Mouse (Mus musculus): ENCODE data around the gene Olfr8. TPM values are rescaled to one million over a fixed set of nuclear protein-coding genes. Genes with fewer than 3 reads are reported as not detected.
"Not testable (repeated sequence)": the region's sequence is repeated elsewhere in the genome, so short reads cannot be mapped to it uniquely, and the experiment has no call there.

Gene Olfr8
- not detected in 2 replicates for polyA plus RNA-seq (2016; fragmentation: Nextera tagmentation; extraction: Ambion mirVana)

GRCm38 (mm10) chr10:78950336-78950735, at the start of gene Olfr8:
Gene Olfr8, plus strand, starts transcription at chr10:78950636.
- H3K36me3 ChIP-seq; H3K27ac ChIP-seq; H3K4me2 ChIP-seq; H3K9ac ChIP-seq; H3K27me3 ChIP-seq (replicated peaks); H3K4me3 ChIP-seq; H3K4me1 ChIP-seq; ATAC-seq; H3K9me3 ChIP-seq (replicated peaks): not testable (repeated sequence)
- WGBS (ENCODE audit: insufficient replicate concordance) = 78% methylated on average over 1 of the region's 1 CpGs

GRCm38 (mm10) chr10:78912871-78913270, 37.6 kb upstream of the Olfr8 start, which contains the start of gene Olfr1354:
Gene Olfr1354, plus strand, starts transcription at chr10:78913171.
- H3K27me3 ChIP-seq (replicated peaks) = not testable (repeated sequence)

GRCm38 (mm10) chr10:78963009-78963408, 12.6 kb downstream of the Olfr8 start, which contains the start of gene Olfr1353:
Gene Olfr1353, plus strand, starts transcription at chr10:78963309.
- not testable (repeated sequence) for H3K36me3 ChIP-seq; ATAC-seq; H3K27me3 ChIP-seq (replicated peaks); H3K27ac ChIP-seq; H3K4me3 ChIP-seq; H3K9ac ChIP-seq; H3K4me2 ChIP-seq; H3K9me3 ChIP-seq (replicated peaks); H3K4me1 ChIP-seq

More at GRCm38 (mm10) chr10:78912871-78913270, 37.6 kb upstream of the Olfr8 start, which contains the start of gene Olfr1354:
- H3K36me3 ChIP-seq; H3K4me2 ChIP-seq; ATAC-seq; H3K9me3 ChIP-seq (replicated peaks); H3K4me3 ChIP-seq; H3K4me1 ChIP-seq; H3K9ac ChIP-seq; H3K27ac ChIP-seq: not testable (repeated sequence)
- WGBS (ENCODE audit: insufficient replicate concordance) = 58% methylated on average over 1 of the region's 1 CpGs

- Histone ChIP-seq H3K36me3 (no peaks in the 10 kb centered on the region), H3K27ac (no peak within 1 kb of the TSS), H3K4me2 (no peak within 1 kb of the TSS), H3K27me3 (replicated peaks) (no peaks in the 10 kb centered on the region), H3K4me3 (no peak within 1 kb of the TSS), H3K4me1 (no peaks in the 10 kb centered on the region), H3K9me3 (replicated peaks) (no peaks in the 10 kb centered on the region), H3K9ac (no peak within 1 kb of the TSS)
- ATAC-seq = no peak
Measured at GRCm38 (mm10) chr10:78980750-78981149, 30.3 kb downstream of the Olfr8 start, which contains the start of gene Olfr1352. Gene Olfr1352, plus strand, starts transcription at chr10:78981050.

Other genes starting within 250 kb of the Olfr8 start
- gene Casp14, start 232.3 kb upstream of the Olfr8 start, polyA plus RNA-seq (2016; fragmentation: Nextera tagmentation; extraction: Ambion mirVana) = not detected in 2 replicates
- gene Ccdc105, start 197.6 kb upstream of the Olfr8 start, polyA plus RNA-seq (2016; fragmentation: Nextera tagmentation; extraction: Ambion mirVana) = not detected in 2 replicates
- gene Slc1a6, start 170.1 kb upstream of the Olfr8 start, polyA plus RNA-seq (2016; fragmentation: Nextera tagmentation; extraction: Ambion mirVana) = 0.61 and 0.78 TPM in 2 replicates
- not detected in 2 replicates for gene Olfr1356, start 98.5 kb upstream of the Olfr8 start, polyA plus RNA-seq (2016; fragmentation: Nextera tagmentation; extraction: Ambion mirVana)
- not detected in 2 replicates for gene Olfr1355, start 75.1 kb upstream of the Olfr8 start, polyA plus RNA-seq (2016; fragmentation: Nextera tagmentation; extraction: Ambion mirVana)
- not detected in 2 replicates for gene Olfr1354, start 37.5 kb upstream of the Olfr8 start, polyA plus RNA-seq (2016; fragmentation: Nextera tagmentation; extraction: Ambion mirVana)
- gene Olfr1353, start 12.7 kb downstream of the Olfr8 start, polyA plus RNA-seq (2016; fragmentation: Nextera tagmentation; extraction: Ambion mirVana) = not detected in 2 replicates
- gene Olfr1352, start 30.4 kb downstream of the Olfr8 start, polyA plus RNA-seq (2016; fragmentation: Nextera tagmentation; extraction: Ambion mirVana) = not detected in 2 replicates
- not detected in 2 replicates for gene Olfr1351, start 61.8 kb downstream of the Olfr8 start, polyA plus RNA-seq (2016; fragmentation: Nextera tagmentation; extraction: Ambion mirVana)
- not detected in 2 replicates for gene Olfr57, start 78.1 kb downstream of the Olfr8 start, polyA plus RNA-seq (2016; fragmentation: Nextera tagmentation; extraction: Ambion mirVana)
- 5.8 and 6.0 TPM in 2 replicates for gene 2610008E11Rik, start 147.0 kb downstream of the Olfr8 start, polyA plus RNA-seq (2016; fragmentation: Nextera tagmentation; extraction: Ambion mirVana)
- gene Vmn2r80, start 198.1 kb downstream of the Olfr8 start, polyA plus RNA-seq (2016; fragmentation: Nextera tagmentation; extraction: Ambion mirVana) = not detected in 2 replicates

Measured in liver, embryonic 12.5 days (tissue).